Mouse (Mus musculus): ENCODE measurements at regions not wholly inside any gene's neighbourhood (a gene's known extent, or its start where the extent isn't known, plus 50 kb on each side); places are given as distances from the start of the nearest gene placed in this dataset.

- no peak overlapping the region for H3K4me2 ChIP-seq (ENCODE audit: low read length)
- H3K27ac ChIP-seq (ENCODE audit: low read length): no peak overlapping the region
- no peaks in the 10 kb centered on the region for H3K27me3 ChIP-seq (ENCODE audit: control insufficient read depth, insufficient read depth, low read depth, low read length)
- H3K4me1 ChIP-seq (ENCODE audit: control insufficient read depth, insufficient read depth, low read length): no peaks in the 10 kb centered on the region
- no peaks in the 10 kb centered on the region for H3K36me3 ChIP-seq (ENCODE audit: control insufficient read depth, insufficient read depth, low read length)
- no peaks in the 10 kb centered on the region for H3K9me3 ChIP-seq (replicated peaks; ENCODE audit: control insufficient read depth, low read length, poor library complexity, severe bottlenecking)
- H3K9ac ChIP-seq (ENCODE audit: low read depth, low read length): no peak overlapping the region
- no peak overlapping the region for H3K4me3 ChIP-seq (ENCODE audit: low read depth, low read length)
- no peak for ATAC-seq
These were observed 789.9 kb downstream of the Slc4a3 start for GRCm38 (mm10) chr1:76336011-76336410.

- ATAC-seq: no peak
- 53% methylated on average over 8 of the region's 8 CpGs for WGBS
These were observed 816.0 kb downstream of the Slc4a3 start for GRCm38 (mm10) chr1:76362106-76362505.

GRCm38 (mm10) chr1:76373931-76374330, 827.9 kb downstream of the Slc4a3 start:
- H3K9ac ChIP-seq (ENCODE audit: low read depth, low read length): no peak overlapping the region
- no peak overlapping the region for H3K4me2 ChIP-seq (ENCODE audit: low read length)
- H3K4me1 ChIP-seq (ENCODE audit: control insufficient read depth, insufficient read depth, low read length): no peaks in the 10 kb centered on the region
- no peaks in the 10 kb centered on the region for H3K27me3 ChIP-seq (ENCODE audit: control insufficient read depth, insufficient read depth, low read depth, low read length)
- H3K36me3 ChIP-seq (ENCODE audit: control insufficient read depth, insufficient read depth, low read length): no peaks in the 10 kb centered on the region
- 82% methylated on average over 2 of the region's 2 CpGs for WGBS
- no peak overlapping the region for H3K27ac ChIP-seq (ENCODE audit: low read length)
- H3K9me3 ChIP-seq (replicated peaks; ENCODE audit: control insufficient read depth, low read length, poor library complexity, severe bottlenecking): no peaks in the 10 kb centered on the region
- H3K4me3 ChIP-seq (ENCODE audit: low read depth, low read length): no peak overlapping the region
- no peak for ATAC-seq

More at GRCm38 (mm10) chr1:76362106-76362505, 816.0 kb downstream of the Slc4a3 start:
- no peak overlapping the region for H3K4me2 ChIP-seq (ENCODE audit: low read length)
- H3K9ac ChIP-seq (ENCODE audit: low read depth, low read length): no peak overlapping the region
- H3K36me3 ChIP-seq (ENCODE audit: control insufficient read depth, insufficient read depth, low read length): no peaks in the 10 kb centered on the region
- no peak overlapping the region for H3K4me3 ChIP-seq (ENCODE audit: low read depth, low read length)
- no peak overlapping the region for H3K27ac ChIP-seq (ENCODE audit: low read length)
- no peaks in the 10 kb centered on the region for H3K9me3 ChIP-seq (replicated peaks; ENCODE audit: control insufficient read depth, low read length, poor library complexity, severe bottlenecking)
- no peaks in the 10 kb centered on the region for H3K4me1 ChIP-seq (ENCODE audit: control insufficient read depth, insufficient read depth, low read length)
- H3K27me3 ChIP-seq (ENCODE audit: control insufficient read depth, insufficient read depth, low read depth, low read length): no peaks in the 10 kb centered on the region

- no peak overlapping the region for H3K9ac ChIP-seq (ENCODE audit: low read depth, low read length)
- no peaks in the 10 kb centered on the region for H3K4me1 ChIP-seq (ENCODE audit: control insufficient read depth, insufficient read depth, low read length)
- no peaks in the 10 kb centered on the region for H3K27me3 ChIP-seq (ENCODE audit: control insufficient read depth, insufficient read depth, low read depth, low read length)
- no peak for ATAC-seq
- no peak overlapping the region for H3K4me3 ChIP-seq (ENCODE audit: low read depth, low read length)
- no peaks in the 10 kb centered on the region for H3K36me3 ChIP-seq (ENCODE audit: control insufficient read depth, insufficient read depth, low read length)
- H3K27ac ChIP-seq (ENCODE audit: low read length): no peak overlapping the region
- WGBS: 88% methylated on average over 3 of the region's 3 CpGs
- H3K4me2 ChIP-seq (ENCODE audit: low read length): no peak overlapping the region
- H3K9me3 ChIP-seq (replicated peaks; ENCODE audit: control insufficient read depth, low read length, poor library complexity, severe bottlenecking): no peaks in the 10 kb centered on the region
These were observed 832.1 kb downstream of the Slc4a3 start for GRCm38 (mm10) chr1:76378154-76378553.

- Histone ChIP-seq H3K4me3 (ENCODE audit: low read depth, low read length) (no peak overlapping the region), H3K27me3 (ENCODE audit: control insufficient read depth, insufficient read depth, low read depth, low read length) (no peaks in the 10 kb centered on the region), H3K4me1 (ENCODE audit: control insufficient read depth, insufficient read depth, low read length) (peaks cover 4% of the 10 kb centered on the region; the same call in 1 of the 2 replicates), H3K9me3 (replicated peaks; ENCODE audit: control insufficient read depth, low read length, poor library complexity, severe bottlenecking) (no peaks in the 10 kb centered on the region), H3K4me2 (ENCODE audit: low read length) (no peak overlapping the region), H3K36me3 (ENCODE audit: control insufficient read depth, insufficient read depth, low read length) (no peaks in the 10 kb centered on the region), H3K9ac (ENCODE audit: low read depth, low read length) (no peak overlapping the region), H3K27ac (ENCODE audit: low read length) (no peak overlapping the region)
- 34% methylated on average over 6 of the region's 6 CpGs for WGBS
- ATAC-seq: no peak
These were observed 846.5 kb downstream of the Slc4a3 start for GRCm38 (mm10) chr1:76392536-76392935.

GRCm38 (mm10) chr1:76394038-76394437, 848.0 kb downstream of the Slc4a3 start:
- Histone ChIP-seq H3K27ac (ENCODE audit: low read length) (no peak overlapping the region), H3K36me3 (ENCODE audit: control insufficient read depth, insufficient read depth, low read length) (no peaks in the 10 kb centered on the region), H3K9me3 (replicated peaks; ENCODE audit: control insufficient read depth, low read length, poor library complexity, severe bottlenecking) (no peaks in the 10 kb centered on the region), H3K4me2 (ENCODE audit: low read length) (no peak overlapping the region), H3K4me3 (ENCODE audit: low read depth, low read length) (no peak overlapping the region), H3K27me3 (ENCODE audit: control insufficient read depth, insufficient read depth, low read depth, low read length) (no peaks in the 10 kb centered on the region), H3K9ac (ENCODE audit: low read depth, low read length) (no peak overlapping the region), H3K4me1 (ENCODE audit: control insufficient read depth, insufficient read depth, low read length) (peaks cover 4% of the 10 kb centered on the region; the same call in 1 of the 2 replicates)
- ATAC-seq: no peak
- WGBS: 82% methylated on average over 8 of the region's 8 CpGs

GRCm38 (mm10) chr1:76402854-76403253, 856.8 kb downstream of the Slc4a3 start:
- Histone ChIP-seq H3K9ac (ENCODE audit: low read depth, low read length) (no peak overlapping the region), H3K36me3 (ENCODE audit: control insufficient read depth, insufficient read depth, low read length) (no peaks in the 10 kb centered on the region), H3K4me2 (ENCODE audit: low read length) (no peak overlapping the region), H3K9me3 (replicated peaks; ENCODE audit: control insufficient read depth, low read length, poor library complexity, severe bottlenecking) (no peaks in the 10 kb centered on the region), H3K27ac (ENCODE audit: low read length) (no peak overlapping the region), H3K4me3 (ENCODE audit: low read depth, low read length) (no peak overlapping the region), H3K27me3 (ENCODE audit: control insufficient read depth, insufficient read depth, low read depth, low read length) (no peaks in the 10 kb centered on the region), H3K4me1 (ENCODE audit: control insufficient read depth, insufficient read depth, low read length) (no peaks in the 10 kb centered on the region)
- ATAC-seq: no peak
- WGBS: 81% methylated on average over 2 of the region's 2 CpGs

GRCm38 (mm10) chr1:76404003-76404402, 857.9 kb downstream of the Slc4a3 start:
- no peaks in the 10 kb centered on the region for H3K9me3 ChIP-seq (replicated peaks; ENCODE audit: control insufficient read depth, low read length, poor library complexity, severe bottlenecking)
- 71% methylated on average over 4 of the region's 4 CpGs for WGBS
- H3K9ac ChIP-seq (ENCODE audit: low read depth, low read length): no peak overlapping the region
- H3K27me3 ChIP-seq (ENCODE audit: control insufficient read depth, insufficient read depth, low read depth, low read length): no peaks in the 10 kb centered on the region
- no peak overlapping the region for H3K4me3 ChIP-seq (ENCODE audit: low read depth, low read length)
- H3K4me2 ChIP-seq (ENCODE audit: low read length): no peak overlapping the region
- H3K4me1 ChIP-seq (ENCODE audit: control insufficient read depth, insufficient read depth, low read length): no peaks in the 10 kb centered on the region
- no peaks in the 10 kb centered on the region for H3K36me3 ChIP-seq (ENCODE audit: control insufficient read depth, insufficient read depth, low read length)
- no peak for ATAC-seq
- no peak overlapping the region for H3K27ac ChIP-seq (ENCODE audit: low read length)

GRCm38 (mm10) chr1:76410813-76411212, 864.7 kb downstream of the Slc4a3 start:
- 92% methylated on average over 4 of the region's 4 CpGs for WGBS
- no peak overlapping the region for H3K9ac ChIP-seq (ENCODE audit: low read depth, low read length)
- no peaks in the 10 kb centered on the region for H3K9me3 ChIP-seq (replicated peaks; ENCODE audit: control insufficient read depth, low read length, poor library complexity, severe bottlenecking)
- no peaks in the 10 kb centered on the region for H3K36me3 ChIP-seq (ENCODE audit: control insufficient read depth, insufficient read depth, low read length)
- H3K4me2 ChIP-seq (ENCODE audit: low read length): no peak overlapping the region
- ATAC-seq: no peak
- H3K4me3 ChIP-seq (ENCODE audit: low read depth, low read length): no peak overlapping the region
- no peak overlapping the region for H3K27ac ChIP-seq (ENCODE audit: low read length)
- H3K27me3 ChIP-seq (ENCODE audit: control insufficient read depth, insufficient read depth, low read depth, low read length): no peaks in the 10 kb centered on the region
- no peaks in the 10 kb centered on the region for H3K4me1 ChIP-seq (ENCODE audit: control insufficient read depth, insufficient read depth, low read length)

GRCm38 (mm10) chr1:76420525-76420924, 874.5 kb downstream of the Slc4a3 start:
- no peaks in the 10 kb centered on the region for H3K27me3 ChIP-seq (ENCODE audit: control insufficient read depth, insufficient read depth, low read depth, low read length)
- no peak overlapping the region for H3K4me3 ChIP-seq (ENCODE audit: low read depth, low read length)
- no peak for ATAC-seq
- no peaks in the 10 kb centered on the region for H3K36me3 ChIP-seq (ENCODE audit: control insufficient read depth, insufficient read depth, low read length)
- H3K27ac ChIP-seq (ENCODE audit: low read length): no peak overlapping the region
- H3K9me3 ChIP-seq (replicated peaks; ENCODE audit: control insufficient read depth, low read length, poor library complexity, severe bottlenecking): no peaks in the 10 kb centered on the region
- WGBS: 82% methylated on average over 9 of the region's 9 CpGs
- H3K9ac ChIP-seq (ENCODE audit: low read depth, low read length): no peak overlapping the region
- no peaks in the 10 kb centered on the region for H3K4me1 ChIP-seq (ENCODE audit: control insufficient read depth, insufficient read depth, low read length)
- H3K4me2 ChIP-seq (ENCODE audit: low read length): no peak overlapping the region
